Mouse (Mus musculus): Measurements from ENCODE around the gene 1700017D01Rik.

DNA sequence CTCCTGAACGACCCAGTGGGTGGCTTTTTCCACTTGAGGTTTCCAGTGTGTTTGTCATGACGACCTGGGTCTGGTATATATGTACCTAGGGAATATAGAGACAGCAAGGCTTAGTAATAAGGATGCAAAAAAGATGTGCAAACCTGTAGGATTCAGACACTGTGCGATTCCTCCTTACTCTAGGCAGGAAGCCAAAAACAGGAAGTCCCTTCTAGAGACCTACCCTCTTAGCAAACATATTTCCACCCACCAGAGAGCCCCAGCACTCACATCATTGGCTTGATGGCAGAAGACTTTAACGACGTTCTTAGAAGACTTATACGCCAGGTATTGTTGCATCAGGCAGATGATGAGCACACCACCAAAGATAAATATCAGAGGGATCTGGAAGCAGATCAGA lies 82.7 kb downstream of the 1700017D01Rik start:
- TF ChIP-seq POLR2A (IDR thresholded peaks at IDR 0.05; ENCODE audit: low read depth, low read length) = no peak
- no peak for TF ChIP-seq CTCF (IDR thresholded peaks at IDR 0.05; ENCODE audit: borderline replicate concordance, insufficient read depth, low read length)

All from embryonic fibroblast, embryonic 13.5 days (primary cell).